Mouse (Mus musculus): ENCODE measurements around the gene Fads1. TPM values are rescaled to one million over a fixed set of nuclear protein-coding genes. Genes with fewer than 3 reads are reported as not detected.

Gene Fads1
- polyA plus RNA-seq, 1 experiment from 2014 or later = 36.3 TPM

- no peak overlapping the region for H3K27ac ChIP-seq (replicated peaks)
- TF ChIP-seq CTCF (IDR thresholded peaks at IDR 0.05; ENCODE audit: low read depth) = no peak
- no peak for TF ChIP-seq EP300 (optimal IDR thresholded peaks at IDR 0.05)
- ATAC-seq (ENCODE audit: low FRiP score, low TSS enrichment) = no peak
- no peaks in the 10 kb centered on the region for H3K4me1 ChIP-seq (replicated peaks; ENCODE audit: control insufficient read depth, insufficient read depth)
- no peak overlapping the region for H3K4me3 ChIP-seq (ENCODE audit: low read depth, low read length)
- 78% methylated on average over 3 of the region's 4 CpGs for WGBS
- no peaks in the 10 kb centered on the region for H3K36me3 ChIP-seq (ENCODE audit: control insufficient read depth, insufficient read depth, low read length)
- no peak overlapping the region for H3K4me2 ChIP-seq (replicated peaks; ENCODE audit: low read depth)
- H3K9ac ChIP-seq (ENCODE audit: low read length) = no peak overlapping the region
- no peaks in the 10 kb centered on the region for H3K27me3 ChIP-seq (ENCODE audit: control insufficient read depth, insufficient read depth, low read length)
- H3K9me3 ChIP-seq (ENCODE audit: control insufficient read depth, low read length) = no peaks in the 10 kb centered on the region
- no peak for DNase-seq (ENCODE audit: low spot score)
Measured at GRCm38 (mm10) chr19:10223561-10223960, 40.9 kb downstream of the Fads1 start.

- peak overlapping the region; percentile 78 for H3K27ac ChIP-seq (replicated peaks)
- peak; percentile 85 for DNase-seq (ENCODE audit: low spot score)
- TF ChIP-seq EP300 (optimal IDR thresholded peaks at IDR 0.05) (no peak), CTCF (IDR thresholded peaks at IDR 0.05; ENCODE audit: low read depth) (no peak)
- WGBS = 19% methylated on average over 26 of the region's 26 CpGs
- H3K4me1 ChIP-seq (replicated peaks; ENCODE audit: control insufficient read depth, insufficient read depth) = no peaks in the 10 kb centered on the region
- no peaks in the 10 kb centered on the region for H3K27me3 ChIP-seq (ENCODE audit: control insufficient read depth, insufficient read depth, low read length)
- H3K36me3 ChIP-seq (ENCODE audit: control insufficient read depth, insufficient read depth, low read length) = no peaks in the 10 kb centered on the region
- H3K9me3 ChIP-seq (ENCODE audit: control insufficient read depth, low read length) = no peaks in the 10 kb centered on the region
- peak overlapping the region; percentile 51 for H3K9ac ChIP-seq (ENCODE audit: low read length)
- peak overlapping the region; percentile 15 for H3K4me3 ChIP-seq (ENCODE audit: low read depth, low read length)
- peak; percentile 54 for ATAC-seq (ENCODE audit: low FRiP score, low TSS enrichment)
- peak overlapping the region; percentile 48 for H3K4me2 ChIP-seq (replicated peaks; ENCODE audit: low read depth)
Measured at GRCm38 (mm10) chr19:10224637-10225453, 42.2 kb downstream of the Fads1 start.

- peak; percentile 52 for ATAC-seq (ENCODE audit: low FRiP score, low TSS enrichment)
- peak overlapping the region; percentile 78 for H3K27ac ChIP-seq (replicated peaks)
- 0 out of 2 replicates have a peak, but pooled peaks cover 4% of the 10 kb centered on the region for H3K4me1 ChIP-seq (replicated peaks; ENCODE audit: control insufficient read depth, insufficient read depth)
- H3K9ac ChIP-seq (ENCODE audit: low read length) = no peak overlapping the region
- no peaks in the 10 kb centered on the region for H3K36me3 ChIP-seq (ENCODE audit: control insufficient read depth, insufficient read depth, low read length)
- 17% methylated on average over 4 of the region's 4 CpGs for WGBS
- no peaks in the 10 kb centered on the region for H3K27me3 ChIP-seq (ENCODE audit: control insufficient read depth, insufficient read depth, low read length)
- TF ChIP-seq EP300 (optimal IDR thresholded peaks at IDR 0.05) (no peak), CTCF (IDR thresholded peaks at IDR 0.05; ENCODE audit: low read depth) (no peak)
- peak; percentile 91 for DNase-seq (ENCODE audit: low spot score)
- H3K9me3 ChIP-seq (ENCODE audit: control insufficient read depth, low read length) = no peaks in the 10 kb centered on the region
- no peak overlapping the region for H3K4me3 ChIP-seq (ENCODE audit: low read depth, low read length)
- peak overlapping the region; percentile 48; the same call in 1 of the 2 replicates for H3K4me2 ChIP-seq (replicated peaks; ENCODE audit: low read depth)
Measured at GRCm38 (mm10) chr19:10225767-10226166, 43.1 kb downstream of the Fads1 start.

- Histone ChIP-seq H3K4me2 (replicated peaks; ENCODE audit: low read depth) (no peak overlapping the region), H3K27ac (replicated peaks) (no peak overlapping the region), H3K4me3 (ENCODE audit: low read depth, low read length) (no peak overlapping the region), H3K36me3 (ENCODE audit: control insufficient read depth, insufficient read depth, low read length) (no peaks in the 10 kb centered on the region), H3K4me1 (replicated peaks; ENCODE audit: control insufficient read depth, insufficient read depth) (0 out of 2 replicates have a peak, but pooled peaks cover 4% of the 10 kb centered on the region), H3K9ac (ENCODE audit: low read length) (no peak overlapping the region), H3K27me3 (ENCODE audit: control insufficient read depth, insufficient read depth, low read length) (no peaks in the 10 kb centered on the region), H3K9me3 (ENCODE audit: control insufficient read depth, low read length) (no peaks in the 10 kb centered on the region)
- TF ChIP-seq EP300 (optimal IDR thresholded peaks at IDR 0.05) (no peak), CTCF (IDR thresholded peaks at IDR 0.05; ENCODE audit: low read depth) (no peak)
- ATAC-seq (ENCODE audit: low FRiP score, low TSS enrichment) (no peak), DNase-seq (ENCODE audit: low spot score) (no peak)
- 44% methylated on average over 7 of the region's 7 CpGs for WGBS
Measured at GRCm38 (mm10) chr19:10231016-10231415, 48.3 kb downstream of the Fads1 start.

- Histone ChIP-seq H3K4me3 (ENCODE audit: low read depth, low read length) (no peak overlapping the region), H3K9me3 (ENCODE audit: control insufficient read depth, low read length) (no peaks in the 10 kb centered on the region), H3K27me3 (ENCODE audit: control insufficient read depth, insufficient read depth, low read length) (no peaks in the 10 kb centered on the region), H3K9ac (ENCODE audit: low read length) (no peak overlapping the region), H3K4me2 (replicated peaks; ENCODE audit: low read depth) (no peak overlapping the region), H3K4me1 (replicated peaks; ENCODE audit: control insufficient read depth, insufficient read depth) (0 out of 2 replicates have a peak, but pooled peaks cover 4% of the 10 kb centered on the region), H3K36me3 (ENCODE audit: control insufficient read depth, insufficient read depth, low read length) (no peaks in the 10 kb centered on the region), H3K27ac (replicated peaks) (no peak overlapping the region)
- TF ChIP-seq EP300 (optimal IDR thresholded peaks at IDR 0.05) (no peak), CTCF (IDR thresholded peaks at IDR 0.05; ENCODE audit: low read depth) (no peak)
- ATAC-seq (ENCODE audit: low FRiP score, low TSS enrichment) = no peak
- no peak for DNase-seq (ENCODE audit: low spot score)
- WGBS = 42% methylated on average over 5 of the region's 5 CpGs
Measured at GRCm38 (mm10) chr19:10231871-10232270, 49.2 kb downstream of the Fads1 start.

All from stomach, postnatal 0 days (tissue).